Mouse (Mus musculus) liver, postnatal 0 days (tissue): Measurements from ENCODE around the gene Cars2. TPM values are rescaled to one million over a fixed set of nuclear protein-coding genes. Genes with fewer than 3 reads are reported as not detected.

Experiments
- ATAC-seq: fragments of 200-750 bp; cut with Nextera tagmentation; 2 replicates; pipeline ENCODE4 v1.8.0; 2017; ENCODE audit warnings: mild to moderate bottlenecking, moderate library complexity
- DNase-seq: peaks from one replicate; pipeline ENCODE4 v3.0.0-alpha.2; 2016
- H3K27ac ChIP-seq: fragments of 300-500 bp; sonication (generic); 2 replicates; pipeline ENCODE4 v1.5.1; 2014; ENCODE audit warnings: antibody characterized with exemption, moderate library complexity, mild to moderate bottlenecking, low read depth
- H3K27me3 ChIP-seq: fragments of 300-500 bp; sonication (generic); 2 replicates; pipeline ENCODE4 v1.6.1; 2014; ENCODE audit warnings: low read length, control low read depth, mixed read lengths; ENCODE audit not compliant: insufficient read depth
- H3K36me3 ChIP-seq: fragments of 300-500 bp; sonication (generic); replicated peaks from 2 replicates; pipeline ENCODE4 v1.6.1; 2014; ENCODE audit warnings: mild to moderate bottlenecking, control low read depth, low read length, moderate library complexity, mixed read lengths; ENCODE audit not compliant: insufficient read depth
- H3K4me1 ChIP-seq: fragments of 300-500 bp; sonication (generic); 2 replicates; pipeline ENCODE4 v1.6.1; 2014; ENCODE audit warnings: antibody characterized with exemption, mild to moderate bottlenecking, control low read depth; ENCODE audit not compliant: insufficient read depth
- H3K4me2 ChIP-seq: fragments of 300-500 bp; sonication (generic); 2 replicates; pipeline ENCODE4 v1.6.1; 2014; ENCODE audit warnings: low read depth, mild to moderate bottlenecking, low read length, moderate library complexity, mixed read lengths
- H3K4me3 ChIP-seq: fragments of 300-500 bp; sonication (generic); 2 replicates; pipeline ENCODE4 v1.5.1; 2014; ENCODE audit warnings: low read depth, low read length
- H3K9ac ChIP-seq: fragments of 300-500 bp; sonication (generic); replicated peaks from 2 replicates; pipeline ENCODE4 v1.6.1; 2014; ENCODE audit warnings: mild to moderate bottlenecking, moderate library complexity
- H3K9me3 ChIP-seq: fragments of 300-500 bp; sonication (generic); 2 replicates; pipeline ENCODE4 v1.6.1; 2016; ENCODE audit warnings: mild to moderate bottlenecking, control low read depth, low read length, mixed read lengths
- CTCF ChIP-seq: sonication (generic); IDR thresholded peaks from 2 replicates; pipeline ENCODE4 v1.5.1; 2016; ENCODE audit warnings: antibody characterized with exemption, low read depth
- EP300 ChIP-seq: IDR thresholded peaks from 2 replicates; pipeline ENCODE4 v1.6.1; 2016; ENCODE audit warnings: antibody characterized with exemption, low read depth, mild to moderate bottlenecking
- WGBS: fragments of 180-500 bp; shearing (Covaris S2); extraction: QIAGEN DNeasy Blood & Tissue Kit; methylation state at CpG from one replicate; pipeline ENCODE4 v1.1.7; 2014; ENCODE audit not compliant: insufficient replicate concordance; 5-methylcytosine and 5-hydroxymethylcytosine counted together
- polyA plus RNA-seq: library from polyadenylated mRNA; unstranded; fragments of >200 nt; fragmentation: Nextera tagmentation; extraction: Ambion mirVana; gene quantifications from 2 replicates; pipeline ENCODE4 v1.2.1, GENCODE M21; 2015

The Cars2 gene
- polyA plus RNA-seq, 1 experiment from 2014 or later, result 8.4 TPM

DNA sequence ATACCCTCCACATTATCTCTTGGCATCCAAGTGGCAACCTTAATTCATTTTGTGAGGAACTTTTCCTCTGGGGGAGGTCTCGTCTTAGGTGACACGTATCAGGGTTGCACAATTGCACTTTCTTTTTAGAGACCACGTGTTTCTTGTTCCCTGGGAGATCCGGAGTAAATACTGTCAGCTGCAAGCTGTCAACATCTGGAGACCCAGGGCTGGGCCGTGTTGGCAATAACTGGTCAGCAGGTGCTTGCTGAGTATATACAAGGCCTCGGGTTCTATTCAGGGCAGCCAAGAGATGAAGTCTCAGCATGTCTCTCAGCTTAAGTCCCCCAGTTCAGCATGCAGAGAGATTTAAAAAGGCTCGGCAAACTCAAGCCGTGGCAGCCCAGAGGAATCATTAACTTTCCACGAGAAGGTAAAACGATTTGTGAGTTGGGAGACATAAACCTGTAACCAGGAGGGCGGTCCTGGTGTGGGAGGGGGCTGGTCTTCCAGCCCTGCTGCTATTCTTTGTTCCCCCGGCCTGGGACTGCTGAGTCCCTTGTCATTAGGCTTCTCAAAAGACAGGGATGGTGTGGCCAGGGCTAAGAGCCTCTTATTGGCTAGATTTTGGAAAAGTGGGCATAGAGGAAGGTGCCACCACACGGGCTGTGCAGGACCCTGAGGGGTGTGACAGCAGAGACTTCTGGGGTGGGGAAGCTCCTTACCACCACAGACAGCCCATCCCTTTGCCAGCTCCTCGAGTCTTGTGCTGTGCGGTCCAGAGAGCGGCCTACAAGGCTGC, 25.2 kb upstream of the Cars2 start:
- no peaks in the 10 kb centered on the region for H3K9me3 ChIP-seq
- ATAC-seq (peak; percentile 27; the same call in 1 of the 2 replicates), DNase-seq (no peak)
- H3K4me1 ChIP-seq, result peaks cover 4% of the 10 kb centered on the region
- H3K36me3 ChIP-seq, result no peaks in the 10 kb centered on the region
- TF ChIP-seq CTCF (no peak), EP300 (no peak)
- H3K4me3 ChIP-seq, result no peak overlapping the region
- peak overlapping the region; percentile 34 for H3K4me2 ChIP-seq
- H3K27me3 ChIP-seq, result no peaks in the 10 kb centered on the region
- H3K9ac ChIP-seq, result no peak overlapping the region
- 47% methylated on average over 16 of the region's 16 CpGs for WGBS
- H3K27ac ChIP-seq, result no peak overlapping the region

DNA sequence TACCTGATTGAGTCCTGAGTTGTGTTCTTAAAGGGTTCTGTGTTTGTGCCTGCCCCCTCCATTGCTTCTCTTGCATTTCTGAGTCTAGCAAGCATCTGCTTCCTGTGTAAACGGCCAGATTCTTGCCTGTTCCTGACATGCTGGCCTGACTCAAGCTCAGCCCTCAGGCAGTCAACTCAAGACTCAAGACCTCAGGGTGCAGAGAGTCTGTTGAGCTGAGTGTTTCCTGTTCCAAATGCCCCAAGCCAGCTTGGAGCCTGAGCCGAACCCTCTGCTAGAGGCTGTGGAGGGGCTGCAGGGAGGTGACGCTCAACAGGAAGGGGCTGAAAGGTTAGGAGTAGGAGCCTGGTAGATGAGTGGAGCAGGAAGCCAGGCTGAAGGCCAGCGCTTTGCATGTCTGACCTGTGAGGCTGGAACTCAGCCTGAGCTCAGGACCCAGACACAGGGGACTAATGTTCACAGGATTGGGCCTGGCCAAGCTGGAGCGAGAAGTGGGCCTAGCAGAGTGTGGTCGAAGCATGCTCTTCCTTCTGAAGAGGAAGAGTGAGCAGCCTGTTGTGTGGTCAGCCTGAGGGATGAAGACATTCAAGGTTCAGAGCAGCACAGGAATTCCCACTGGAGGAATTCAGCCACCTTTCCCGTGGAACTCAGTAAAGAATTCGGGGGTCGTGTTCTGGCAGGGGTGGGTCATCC, 24.5 kb upstream of the Cars2 start:
- no peaks in the 10 kb centered on the region for H3K36me3 ChIP-seq
- H3K9me3 ChIP-seq, result no peaks in the 10 kb centered on the region
- 37% methylated on average over 9 of the region's 9 CpGs for WGBS
- TF ChIP-seq EP300 (no peak), CTCF (no peak)
- DNase-seq (no peak), ATAC-seq (0 out of 2 replicates have a peak, but pooled peaks have one; percentile 12)
- peak overlapping the region; percentile 34; the same call in 1 of the 2 replicates for H3K4me2 ChIP-seq
- no peaks in the 10 kb centered on the region for H3K27me3 ChIP-seq
- peak overlapping the region; percentile 35; the same call in 1 of the 2 replicates for H3K27ac ChIP-seq
- H3K4me1 ChIP-seq, result peaks cover 4% of the 10 kb centered on the region
- no peak overlapping the region for H3K9ac ChIP-seq
- H3K4me3 ChIP-seq, result no peak overlapping the region

DNA sequence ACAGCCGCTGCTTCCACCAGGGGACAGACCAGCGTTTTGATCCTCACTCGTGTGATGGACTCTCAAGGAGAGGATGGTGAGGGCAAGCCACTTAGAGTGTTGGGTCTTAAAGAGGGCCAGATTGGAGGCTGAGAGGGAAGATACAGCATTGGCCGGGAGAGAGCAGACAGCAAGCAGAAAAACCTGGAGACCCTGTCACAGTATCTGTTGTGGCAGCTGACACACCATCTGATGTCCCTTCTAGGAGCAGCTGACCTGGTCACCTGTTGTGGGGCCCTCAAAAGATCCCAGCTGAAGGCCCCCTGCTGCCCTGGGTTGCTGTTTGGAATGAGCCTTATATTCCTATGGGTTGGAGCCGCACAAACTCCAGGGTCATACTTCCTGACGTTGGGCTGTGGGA, 21.8 kb upstream of the Cars2 start:
- H3K9me3 ChIP-seq, result no peaks in the 10 kb centered on the region
- TF ChIP-seq EP300 (no peak), CTCF (no peak)
- H3K4me1 ChIP-seq, result peaks cover 4% of the 10 kb centered on the region
- H3K4me2 ChIP-seq, result no peak overlapping the region
- no peak overlapping the region for H3K9ac ChIP-seq
- DNase-seq (no peak), ATAC-seq (no peak)
- no peaks in the 10 kb centered on the region for H3K36me3 ChIP-seq
- 74% methylated on average over 6 of the region's 6 CpGs for WGBS
- no peaks in the 10 kb centered on the region for H3K27me3 ChIP-seq
- no peak overlapping the region for H3K4me3 ChIP-seq
- H3K27ac ChIP-seq, result no peak overlapping the region

GRCm38 (mm10) chr8:11571950-11572349, 21.4 kb upstream of the Cars2 start:
- no peak overlapping the region for H3K4me2 ChIP-seq
- 0 out of 2 replicates have a peak, but pooled peaks cover under 1% of the 10 kb centered on the region for H3K36me3 ChIP-seq
- H3K9ac ChIP-seq, result no peak overlapping the region
- DNase-seq (no peak), ATAC-seq (no peak)
- H3K27ac ChIP-seq, result no peak overlapping the region
- no peaks in the 10 kb centered on the region for H3K9me3 ChIP-seq
- H3K4me1 ChIP-seq, result peaks cover 4% of the 10 kb centered on the region
- TF ChIP-seq EP300, result no peak
- H3K27me3 ChIP-seq, result no peaks in the 10 kb centered on the region
- H3K4me3 ChIP-seq, result no peak overlapping the region
- 89% methylated on average over 10 of the region's 10 CpGs for WGBS

DNA sequence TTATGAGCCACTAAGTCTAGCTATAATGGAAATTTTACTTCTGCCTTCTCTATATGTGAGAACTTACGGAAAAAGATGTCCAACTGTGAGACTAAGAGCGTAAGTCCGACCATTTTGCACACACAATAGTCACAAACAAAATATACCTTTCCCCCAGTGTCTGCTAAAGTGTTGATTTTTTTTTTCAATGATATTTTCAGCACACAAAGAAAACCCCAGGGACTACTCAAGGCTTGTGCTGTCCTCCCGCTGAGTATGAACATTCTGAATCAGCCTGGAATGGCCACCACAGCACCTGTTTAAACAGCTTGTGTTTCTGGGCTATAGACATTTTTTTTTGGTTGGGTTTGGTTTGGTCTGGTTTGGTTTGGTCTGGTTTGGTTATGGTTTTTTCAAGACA, 20.2 kb upstream of the Cars2 start:
- 86% methylated on average over 4 of the region's 4 CpGs for WGBS
- ATAC-seq (no peak), DNase-seq (no peak)
- Histone ChIP-seq H3K4me2 (no peak overlapping the region), H3K4me3 (no peak overlapping the region), H3K9me3 (no peaks in the 10 kb centered on the region), H3K4me1 (peaks cover under 1% of the 10 kb centered on the region; the same call in 1 of the 2 replicates), H3K27me3 (no peaks in the 10 kb centered on the region), H3K27ac (no peak overlapping the region), H3K36me3 (0 out of 2 replicates have a peak, but pooled peaks cover 2% of the 10 kb centered on the region), H3K9ac (no peak overlapping the region)
- no peak for TF ChIP-seq EP300
- TF ChIP-seq CTCF, result no peak
